Mouse (Mus musculus): ENCODE data around the gene Cc2d2b.

- TF ChIP-seq CTCF (IDR thresholded peaks at IDR 0.05; ENCODE audit: control insufficient read depth, insufficient read depth, insufficient read length) (no peak), USF1 (IDR thresholded peaks at IDR 0.05; ENCODE audit: low read depth) (no peak)
These were observed 100.8 kb downstream of the Cc2d2b start for GRCm38 (mm10) chr19:40849391-40849790.
